Mouse (Mus musculus) MEL (cell line): ENCODE data around the gene Phlda1. TPM values are rescaled to one million over a fixed set of nuclear protein-coding genes. Genes with fewer than 3 reads are reported as not detected.

ENCODE experiments used
- DNase-seq: peaks from one replicate; pipeline ENCODE4 v3.0.0; 2011; ENCODE audit warnings: low read depth, low spot score
- H3K27ac ChIP-seq: 2 replicates; pipeline ENCODE4 v1.5.1; 2012; ENCODE audit warnings: low read depth, mild to moderate bottlenecking, control low read depth, low read length, moderate library complexity; ENCODE audit not compliant: control insufficient read depth
- H3K27me3 ChIP-seq, 2 experiments: fragments of 150-350 bp in 1 of 2; sonication (generic) in 1 of 2; 2 replicates each; pipeline ENCODE4 v1.6.1; 2012; ENCODE audit warnings: low read length in 2 of 2, mild to moderate bottlenecking in 2 of 2, improper control_type of control experiment in 1 of 2, moderate library complexity in 1 of 2; ENCODE audit not compliant: insufficient read depth in 2 of 2, control insufficient read depth in 1 of 2
- H3K36me3 ChIP-seq, 2 experiments: 2 replicates each; pipeline ENCODE4 v1.6.1; 2012 to 2014; ENCODE audit warnings: low read length in 2 of 2, improper control_type of control experiment in 1 of 2, inconsistent platforms in 1 of 2, mild to moderate bottlenecking in 1 of 2; ENCODE audit not compliant: insufficient read depth in 2 of 2, control insufficient read depth in 1 of 2
- H3K4me1 ChIP-seq, 2 experiments: fragments of 150-350 bp in 1 of 2; sonication (generic) in 1 of 2; 2 replicates each; pipeline ENCODE4 v1.6.1; 2012; ENCODE audit warnings: low read length in 2 of 2, improper control_type of control experiment in 1 of 2, mild to moderate bottlenecking in 1 of 2; ENCODE audit not compliant: insufficient read depth in 2 of 2, control insufficient read depth in 1 of 2
- H3K4me3 ChIP-seq, 2 experiments: fragments of 150-350 bp in 1 of 2; sonication (generic) in 1 of 2; 2 replicates each; pipeline ENCODE4 v1.5.1; 2012; ENCODE audit warnings: low read depth in 2 of 2, low read length in 2 of 2, mild to moderate bottlenecking in 2 of 2, moderate library complexity in 2 of 2, control low read depth in 1 of 2, improper control_type of control experiment in 1 of 2; ENCODE audit not compliant: control insufficient read depth in 1 of 2, insufficient read depth in 1 of 2
- H3K79me2 ChIP-seq: 2 replicates; pipeline ENCODE4 v1.6.1; 2012; ENCODE audit warnings: mild to moderate bottlenecking, low read length, moderate library complexity; ENCODE audit not compliant: control insufficient read depth, poor library complexity, insufficient read depth
- H3K9ac ChIP-seq: 2 replicates; pipeline ENCODE4 v1.6.1; 2012; ENCODE audit warnings: low read depth, mild to moderate bottlenecking, control low read depth, low read length, moderate library complexity; ENCODE audit not compliant: control insufficient read depth, poor library complexity, severe bottlenecking
- H3K9me3 ChIP-seq: fragments of 150-350 bp; sonication (generic); replicated peaks from 2 replicates; pipeline ENCODE4 v1.6.1; 2012; ENCODE audit warnings: mild to moderate bottlenecking, low read length, improper control_type of control experiment, moderate library complexity; ENCODE audit not compliant: insufficient read depth
- CHD2 ChIP-seq: IDR thresholded peaks from 2 replicates; pipeline ENCODE4 v1.6.1; 2011; ENCODE audit warnings: low read length, improper control_type of control experiment
- HCFC1 ChIP-seq: IDR thresholded peaks from 2 replicates; pipeline ENCODE4 v1.6.1; 2012; ENCODE audit warnings: low read depth, mild to moderate bottlenecking, inconsistent platforms, low read length, improper control_type of control experiment, moderate library complexity
- MAFK ChIP-seq: IDR thresholded peaks from 2 replicates; pipeline ENCODE4 v1.6.1; 2011; ENCODE audit warnings: low read depth, mild to moderate bottlenecking, low read length, improper control_type of control experiment, borderline replicate concordance
- MXI1 ChIP-seq: IDR thresholded peaks from 2 replicates; pipeline ENCODE4 v1.6.1; 2011; ENCODE audit warnings: mild to moderate bottlenecking, low read depth, low read length, improper control_type of control experiment
- MYB ChIP-seq: IDR thresholded peaks from 2 replicates; pipeline ENCODE4 v1.6.1; 2011; ENCODE audit warnings: mild to moderate bottlenecking, low read depth, low read length, improper control_type of control experiment
- NELFE ChIP-seq: IDR thresholded peaks from 2 replicates; pipeline ENCODE4 v1.6.1; 2011; ENCODE audit warnings: low read depth, low read length, improper control_type of control experiment
- TAL1 ChIP-seq: IDR thresholded peaks from 2 replicates; pipeline ENCODE4 v1.6.1; 2012; ENCODE audit warnings: mild to moderate bottlenecking, inconsistent platforms, low read length, moderate library complexity, mixed read lengths
- polyA plus RNA-seq, 2 experiments: library from polyadenylated mRNA; stranded (reverse) in 1 of 2; unstranded in 1 of 2; fragments of >175 nt in 1 of 2; fragments of >200 nt in 1 of 2; gene quantifications; 2 replicates each; pipeline versions ENCODE4 v1.2.1 to v1.2.4; 2012; ENCODE audit warnings: low replicate concordance in 2 of 2, low read depth in 1 of 2; ENCODE audit not compliant: insufficient read length in 2 of 2, insufficient read depth in 1 of 2, missing spikeins in 1 of 2
- total RNA-seq: library from RNA; depleted of rRNA; stranded (reverse); fragments of 300-350 nt; gene quantifications from 2 replicates; pipeline ENCODE4 v1.2.3, GENCODE M21; 2012; rRNA removed

The Phlda1 gene
- total and polyA plus RNA-seq, 3 experiments = 0.27 to 3.4 TPM; not detected in 1

DNA sequence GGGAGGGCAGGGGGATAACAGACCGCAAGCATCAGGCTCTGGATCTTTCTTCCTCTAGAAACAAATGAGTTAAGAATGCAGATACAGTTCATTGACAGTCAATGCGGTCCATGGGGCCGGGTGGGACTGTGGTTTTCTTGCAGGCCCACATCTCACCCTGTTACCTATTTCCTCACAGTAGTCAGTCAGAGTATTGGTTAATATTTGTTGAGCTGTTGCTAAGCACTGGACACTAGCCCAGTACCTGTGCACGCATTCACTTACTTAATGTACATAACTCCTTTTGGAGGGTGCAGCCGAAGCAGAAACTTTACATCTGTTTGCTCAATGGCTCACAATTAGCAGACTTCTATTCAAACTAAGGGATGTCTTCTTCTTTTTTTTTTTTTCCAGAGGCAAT lies 52.1 kb downstream of the Phlda1 start:
- TF ChIP-seq MYB (no peak), HCFC1 (no peak), MXI1 (no peak), NELFE (no peak), TAL1 (no peak), CHD2 (no peak), MAFK (no peak)
- Histone ChIP-seq H3K79me2 (no peaks in the 10 kb centered on the region), H3K27ac (no peak overlapping the region), H3K36me3 (no peaks in the 10 kb centered on the region), H3K4me1 (peaks cover 0 to 2% of the 10 kb centered on the region in 2 experiments; a peak in 1 of 4 replicates), H3K27me3 (no peaks in the 10 kb centered on the region), H3K9me3 (no peaks in the 10 kb centered on the region), H3K9ac (no peak overlapping the region), H3K4me3 (no peak overlapping the region)
- DNase-seq = no peak

Other genes with a start within 250 kb of the Phlda1 start
- gene Bbs10, start 207.6 kb upstream of the Phlda1 start, total RNA-seq = 0.42 and 0.62 TPM in 2 replicates
- gene Bbs10, start 207.6 kb upstream of the Phlda1 start, polyA plus RNA-seq = under 1 TPM in 1 of 2 experiments, not detected in 1; 0.15 TPM
- gene Nap1l1, start 33.1 kb upstream of the Phlda1 start, total RNA-seq = 183 and 220 TPM in 2 replicates
- gene Nap1l1, start 33.1 kb upstream of the Phlda1 start, polyA plus RNA-seq = 100 to 1,000 TPM; 296 to 591 TPM